Mouse (Mus musculus): ENCODE measurements around the gene Stx5a. TPM values are rescaled to one million over a fixed set of nuclear protein-coding genes. Genes with fewer than 3 reads are reported as not detected.

The Stx5a gene
- 114 TPM for polyA plus RNA-seq (2014; fragmentation: Illumina TruSeq; extraction: RNeasy Lipid Tissue Mini Kit (QIAGEN cat#74804); ENCODE audit: low read depth, low replicate concordance)

GRCm38 (mm10) chr19:8741243-8741869 is at the start of gene Stx5a:
Stx5a (plus strand) TSS chr19:8741413.

GRCm38 (mm10) chr19:8722907-8723573 is 18.2 kb upstream of the Stx5a start, which contains the start of gene Slc3a2:
Slc3a2 (minus strand) TSS chr19:8723369.

GRCm38 (mm10) chr19:8735389-8736159 is 5.6 kb upstream of the Stx5a start, which contains the start of gene Wdr74:
Wdr74 (plus strand) TSS chr19:8735827.

GRCm38 (mm10) chr19:8740603-8741002 is 610 bp upstream of the Stx5a start, which contains the start of gene 1700092M07Rik:
1700092M07Rik (plus strand) TSS chr19:8740718.

GRCm38 (mm10) chr19:8756635-8757387 is 15.6 kb downstream of the Stx5a start, which contains the start of gene Nxf1:
Nxf1 (plus strand) TSS chr19:8757073.

GRCm38 (mm10) chr19:8770567-8771270 is 29.5 kb downstream of the Stx5a start, which contains the start of gene Tmem223:
Tmem223 (plus strand) TSS chr19:8770996.

GRCm38 (mm10) chr19:8774086-8774835 is 33.0 kb downstream of the Stx5a start, which contains the start of gene Tmem179b:
Tmem179b (minus strand) TSS chr19:8774467.

GRCm38 (mm10) chr19:8786008-8786781 is 45.0 kb downstream of the Stx5a start, which contains the start of gene Taf6l:
Taf6l (minus strand) TSS chr19:8786417.

GRCm38 (mm10) chr19:8798264-8798946 is 57.2 kb downstream of the Stx5a start, which contains the start of gene Polr2g:
Polr2g (minus strand) TSS chr19:8798577.

GRCm38 (mm10) chr19:8802130-8802821 is 61.1 kb downstream of the Stx5a start, which contains the start of gene Zbtb3:
Zbtb3 (plus strand) TSS chr19:8802555.

Other genes starting within 250 kb of the Stx5a start
- gene Slc22a8, start 150.2 kb upstream of the Stx5a start, polyA plus RNA-seq (2014; fragmentation: Illumina TruSeq; extraction: RNeasy Lipid Tissue Mini Kit (QIAGEN cat#74804); ENCODE audit: low read depth, low replicate concordance), result 0.11 TPM
- not detected for gene Slc22a6, start 123.4 kb upstream of the Stx5a start, polyA plus RNA-seq (2014; fragmentation: Illumina TruSeq; extraction: RNeasy Lipid Tissue Mini Kit (QIAGEN cat#74804); ENCODE audit: low read depth, low replicate concordance)
- 0.06 TPM for gene Chrm1, start 77.6 kb upstream of the Stx5a start, polyA plus RNA-seq (2014; fragmentation: Illumina TruSeq; extraction: RNeasy Lipid Tissue Mini Kit (QIAGEN cat#74804); ENCODE audit: low read depth, low replicate concordance)
- gene Slc3a2, start 18.0 kb upstream of the Stx5a start, polyA plus RNA-seq (2014; fragmentation: Illumina TruSeq; extraction: RNeasy Lipid Tissue Mini Kit (QIAGEN cat#74804); ENCODE audit: low read depth, low replicate concordance), result 327 TPM
- 31.3 TPM for gene Wdr74, start 5.6 kb upstream of the Stx5a start, polyA plus RNA-seq (2014; fragmentation: Illumina TruSeq; extraction: RNeasy Lipid Tissue Mini Kit (QIAGEN cat#74804); ENCODE audit: low read depth, low replicate concordance)
- gene 1700092M07Rik, start 695 bp upstream of the Stx5a start, polyA plus RNA-seq (2014; fragmentation: Illumina TruSeq; extraction: RNeasy Lipid Tissue Mini Kit (QIAGEN cat#74804); ENCODE audit: low read depth, low replicate concordance), result 12.2 TPM
- 150 TPM for gene Nxf1, start 15.7 kb downstream of the Stx5a start, polyA plus RNA-seq (2014; fragmentation: Illumina TruSeq; extraction: RNeasy Lipid Tissue Mini Kit (QIAGEN cat#74804); ENCODE audit: low read depth, low replicate concordance)
- gene Tmem223, start 29.6 kb downstream of the Stx5a start, polyA plus RNA-seq (2014; fragmentation: Illumina TruSeq; extraction: RNeasy Lipid Tissue Mini Kit (QIAGEN cat#74804); ENCODE audit: low read depth, low replicate concordance), result 77.8 TPM
- gene Tmem179b, start 33.1 kb downstream of the Stx5a start, polyA plus RNA-seq (2014; fragmentation: Illumina TruSeq; extraction: RNeasy Lipid Tissue Mini Kit (QIAGEN cat#74804); ENCODE audit: low read depth, low replicate concordance), result 54.7 TPM
- gene Taf6l, start 45.0 kb downstream of the Stx5a start, polyA plus RNA-seq (2014; fragmentation: Illumina TruSeq; extraction: RNeasy Lipid Tissue Mini Kit (QIAGEN cat#74804); ENCODE audit: low read depth, low replicate concordance), result 12.1 TPM
- gene Polr2g, start 57.2 kb downstream of the Stx5a start, polyA plus RNA-seq (2014; fragmentation: Illumina TruSeq; extraction: RNeasy Lipid Tissue Mini Kit (QIAGEN cat#74804); ENCODE audit: low read depth, low replicate concordance), result 104 TPM
- gene Zbtb3, start 61.1 kb downstream of the Stx5a start, polyA plus RNA-seq (2014; fragmentation: Illumina TruSeq; extraction: RNeasy Lipid Tissue Mini Kit (QIAGEN cat#74804); ENCODE audit: low read depth, low replicate concordance), result 3.0 TPM
- gene Ttc9c, start 77.9 kb downstream of the Stx5a start, polyA plus RNA-seq (2014; fragmentation: Illumina TruSeq; extraction: RNeasy Lipid Tissue Mini Kit (QIAGEN cat#74804); ENCODE audit: low read depth, low replicate concordance), result 29.3 TPM
- 84.2 TPM for gene Hnrnpul2, start 78.6 kb downstream of the Stx5a start, polyA plus RNA-seq (2014; fragmentation: Illumina TruSeq; extraction: RNeasy Lipid Tissue Mini Kit (QIAGEN cat#74804); ENCODE audit: low read depth, low replicate concordance)
- not detected for gene AC129217.1, start 88.4 kb downstream of the Stx5a start, polyA plus RNA-seq (2014; fragmentation: Illumina TruSeq; extraction: RNeasy Lipid Tissue Mini Kit (QIAGEN cat#74804); ENCODE audit: low read depth, low replicate concordance)
- 161 TPM for gene Bscl2, start 96.1 kb downstream of the Stx5a start, polyA plus RNA-seq (2014; fragmentation: Illumina TruSeq; extraction: RNeasy Lipid Tissue Mini Kit (QIAGEN cat#74804); ENCODE audit: low read depth, low replicate concordance)
- 0.31 TPM for gene Gng3, start 97.8 kb downstream of the Stx5a start, polyA plus RNA-seq (2014; fragmentation: Illumina TruSeq; extraction: RNeasy Lipid Tissue Mini Kit (QIAGEN cat#74804); ENCODE audit: low read depth, low replicate concordance)
- 12.1 TPM for gene Lrrn4cl, start 109.4 kb downstream of the Stx5a start, polyA plus RNA-seq (2014; fragmentation: Illumina TruSeq; extraction: RNeasy Lipid Tissue Mini Kit (QIAGEN cat#74804); ENCODE audit: low read depth, low replicate concordance)
- 150 TPM for gene Ubxn1, start 130.1 kb downstream of the Stx5a start, polyA plus RNA-seq (2014; fragmentation: Illumina TruSeq; extraction: RNeasy Lipid Tissue Mini Kit (QIAGEN cat#74804); ENCODE audit: low read depth, low replicate concordance)
- 57.7 TPM for gene Uqcc3, start 139.5 kb downstream of the Stx5a start, polyA plus RNA-seq (2014; fragmentation: Illumina TruSeq; extraction: RNeasy Lipid Tissue Mini Kit (QIAGEN cat#74804); ENCODE audit: low read depth, low replicate concordance)
- 2.4 TPM for gene Lbhd1, start 142.3 kb downstream of the Stx5a start, polyA plus RNA-seq (2014; fragmentation: Illumina TruSeq; extraction: RNeasy Lipid Tissue Mini Kit (QIAGEN cat#74804); ENCODE audit: low read depth, low replicate concordance)
- gene Gm49403, start 142.5 kb downstream of the Stx5a start, polyA plus RNA-seq (2014; fragmentation: Illumina TruSeq; extraction: RNeasy Lipid Tissue Mini Kit (QIAGEN cat#74804); ENCODE audit: low read depth, low replicate concordance), result not detected
- 60.0 TPM for gene 1810009A15Rik, start 147.4 kb downstream of the Stx5a start, polyA plus RNA-seq (2014; fragmentation: Illumina TruSeq; extraction: RNeasy Lipid Tissue Mini Kit (QIAGEN cat#74804); ENCODE audit: low read depth, low replicate concordance)
- not detected for gene Gm49416, start 147.5 kb downstream of the Stx5a start, polyA plus RNA-seq (2014; fragmentation: Illumina TruSeq; extraction: RNeasy Lipid Tissue Mini Kit (QIAGEN cat#74804); ENCODE audit: low read depth, low replicate concordance)
- gene Ints5, start 151.6 kb downstream of the Stx5a start, polyA plus RNA-seq (2014; fragmentation: Illumina TruSeq; extraction: RNeasy Lipid Tissue Mini Kit (QIAGEN cat#74804); ENCODE audit: low read depth, low replicate concordance), result 12.0 TPM
- 130 TPM for gene Ganab, start 156.7 kb downstream of the Stx5a start, polyA plus RNA-seq (2014; fragmentation: Illumina TruSeq; extraction: RNeasy Lipid Tissue Mini Kit (QIAGEN cat#74804); ENCODE audit: low read depth, low replicate concordance)
- 54.1 TPM for gene B3gat3, start 179.0 kb downstream of the Stx5a start, polyA plus RNA-seq (2014; fragmentation: Illumina TruSeq; extraction: RNeasy Lipid Tissue Mini Kit (QIAGEN cat#74804); ENCODE audit: low read depth, low replicate concordance)
- gene Rom1, start 187.9 kb downstream of the Stx5a start, polyA plus RNA-seq (2014; fragmentation: Illumina TruSeq; extraction: RNeasy Lipid Tissue Mini Kit (QIAGEN cat#74804); ENCODE audit: low read depth, low replicate concordance), result 6.2 TPM
- 35.3 TPM for gene Eml3, start 188.1 kb downstream of the Stx5a start, polyA plus RNA-seq (2014; fragmentation: Illumina TruSeq; extraction: RNeasy Lipid Tissue Mini Kit (QIAGEN cat#74804); ENCODE audit: low read depth, low replicate concordance)
- 71.9 TPM for gene Mta2, start 200.5 kb downstream of the Stx5a start, polyA plus RNA-seq (2014; fragmentation: Illumina TruSeq; extraction: RNeasy Lipid Tissue Mini Kit (QIAGEN cat#74804); ENCODE audit: low read depth, low replicate concordance)
- gene Tut1, start 212.4 kb downstream of the Stx5a start, polyA plus RNA-seq (2014; fragmentation: Illumina TruSeq; extraction: RNeasy Lipid Tissue Mini Kit (QIAGEN cat#74804); ENCODE audit: low read depth, low replicate concordance), result 17.4 TPM
- gene Eef1g, start 225.6 kb downstream of the Stx5a start, polyA plus RNA-seq (2014; fragmentation: Illumina TruSeq; extraction: RNeasy Lipid Tissue Mini Kit (QIAGEN cat#74804); ENCODE audit: low read depth, low replicate concordance), result 409 TPM
- gene Ahnak, start 247.9 kb downstream of the Stx5a start, polyA plus RNA-seq (2014; fragmentation: Illumina TruSeq; extraction: RNeasy Lipid Tissue Mini Kit (QIAGEN cat#74804); ENCODE audit: low read depth, low replicate concordance), result 114 TPM

Measured in adipose tissue, adult 10 weeks (tissue).